Mouse (Mus musculus): ENCODE data around the gene Lrrc73. TPM values are rescaled to one million over a fixed set of nuclear protein-coding genes. Genes with fewer than 3 reads are reported as not detected.

Lrrc73 gene
- polyA plus RNA-seq, 1 experiment from 2014 or later = 0.89 TPM

- H3K27ac ChIP-seq (ENCODE audit: poor library complexity, severe bottlenecking) = peak overlapping the region; percentile 69; the same call in 1 of the 2 replicates
- H3K4me3 ChIP-seq = no peak overlapping the region
- WGBS = 79% methylated on average over 6 of the region's 6 CpGs
- H3K9me3 ChIP-seq (replicated peaks) = no peaks in the 10 kb centered on the region
- no peak overlapping the region for H3K4me2 ChIP-seq
- no peaks in the 10 kb centered on the region for H3K27me3 ChIP-seq (replicated peaks)
- H3K4me1 ChIP-seq (replicated peaks) = peaks cover 59% of the 10 kb centered on the region
- no peak for ATAC-seq (ENCODE audit: insufficient number of reproducible peaks, low FRiP score)
- peak overlapping the region; percentile 29; the same call in 1 of the 2 replicates for H3K9ac ChIP-seq
- peaks cover 75% of the 10 kb centered on the region for H3K36me3 ChIP-seq
These were observed 21.1 kb downstream of the Lrrc73 start for GRCm38 (mm10) chr17:46274465-46274864.

DNA sequence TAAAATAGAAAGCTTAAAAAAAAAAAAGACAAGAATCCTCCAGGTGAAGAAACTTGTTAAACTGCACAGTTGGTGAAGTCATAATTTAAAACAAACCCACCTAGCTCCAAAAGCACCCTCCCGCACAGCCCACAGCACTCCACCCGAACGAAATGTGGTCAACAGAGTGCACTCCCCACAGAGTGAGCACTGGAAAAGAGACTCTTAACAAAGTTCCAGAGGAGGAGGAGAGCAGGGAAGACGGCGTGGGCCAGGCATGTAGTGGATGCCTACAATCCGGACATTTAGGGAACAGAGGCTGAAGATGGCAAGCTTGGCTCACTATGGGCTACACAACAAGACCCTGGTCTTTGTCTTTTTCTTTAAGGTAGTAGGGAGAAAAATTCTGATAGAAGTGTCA, 21.7 kb downstream of the Lrrc73 start:
- H3K4me1 ChIP-seq (replicated peaks) = peaks cover 54% of the 10 kb centered on the region
- no peak overlapping the region for H3K4me3 ChIP-seq
- H3K9me3 ChIP-seq (replicated peaks) = no peaks in the 10 kb centered on the region
- H3K4me2 ChIP-seq = no peak overlapping the region
- no peak overlapping the region for H3K9ac ChIP-seq
- peaks cover 75% of the 10 kb centered on the region for H3K36me3 ChIP-seq
- H3K27ac ChIP-seq (ENCODE audit: poor library complexity, severe bottlenecking) = no peak overlapping the region
- WGBS = 87% methylated on average over 6 of the region's 6 CpGs
- H3K27me3 ChIP-seq (replicated peaks) = no peaks in the 10 kb centered on the region
- no peak for ATAC-seq (ENCODE audit: insufficient number of reproducible peaks, low FRiP score)

GRCm38 (mm10) chr17:46275506-46275905, 22.2 kb downstream of the Lrrc73 start:
- no peak overlapping the region for H3K4me2 ChIP-seq
- peaks cover 75% of the 10 kb centered on the region for H3K36me3 ChIP-seq
- H3K4me3 ChIP-seq = no peak overlapping the region
- no peak overlapping the region for H3K9ac ChIP-seq
- ATAC-seq (ENCODE audit: insufficient number of reproducible peaks, low FRiP score) = no peak
- H3K27ac ChIP-seq (ENCODE audit: poor library complexity, severe bottlenecking) = no peak overlapping the region
- H3K9me3 ChIP-seq (replicated peaks) = no peaks in the 10 kb centered on the region
- no peaks in the 10 kb centered on the region for H3K27me3 ChIP-seq (replicated peaks)
- 56% methylated on average over 10 of the region's 10 CpGs for WGBS
- peaks cover 52% of the 10 kb centered on the region for H3K4me1 ChIP-seq (replicated peaks)

DNA sequence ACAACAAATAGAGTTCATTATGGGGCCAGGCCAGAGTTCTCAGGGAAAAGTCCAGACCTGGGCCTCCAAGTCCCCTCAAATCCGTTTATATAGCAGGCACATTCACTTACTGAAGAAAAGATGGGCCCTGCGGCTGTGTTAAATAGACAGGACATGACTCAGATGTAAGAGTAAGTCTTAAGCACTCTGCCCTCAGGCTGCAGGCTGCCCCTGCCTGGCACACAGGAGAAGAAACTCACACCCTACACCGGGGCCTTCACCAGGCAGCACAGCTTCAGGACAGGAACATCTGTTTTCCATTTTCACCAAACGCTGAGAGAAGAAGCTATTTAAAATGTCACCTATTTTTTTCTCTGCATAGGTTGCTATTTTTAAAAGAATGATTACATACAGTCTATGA, 24.3 kb downstream of the Lrrc73 start:
- Histone ChIP-seq H3K36me3 (peaks cover 60% of the 10 kb centered on the region), H3K9ac (no peak overlapping the region), H3K9me3 (replicated peaks) (no peaks in the 10 kb centered on the region), H3K4me1 (replicated peaks) (peaks cover 56% of the 10 kb centered on the region), H3K4me3 (no peak overlapping the region), H3K4me2 (no peak overlapping the region), H3K27me3 (replicated peaks) (no peaks in the 10 kb centered on the region), H3K27ac (ENCODE audit: poor library complexity, severe bottlenecking) (no peak overlapping the region; the same call in 1 of the 2 replicates)
- WGBS = 65% methylated on average over 4 of the region's 4 CpGs
- no peak for ATAC-seq (ENCODE audit: insufficient number of reproducible peaks, low FRiP score)

GRCm38 (mm10) chr17:46278011-46278765, 24.9 kb downstream of the Lrrc73 start:
- H3K4me3 ChIP-seq = no peak overlapping the region
- H3K36me3 ChIP-seq = peaks cover 55% of the 10 kb centered on the region
- H3K9me3 ChIP-seq (replicated peaks) = no peaks in the 10 kb centered on the region
- no peaks in the 10 kb centered on the region for H3K27me3 ChIP-seq (replicated peaks)
- H3K9ac ChIP-seq = 0 out of 2 replicates have a peak overlapping the region, but pooled peaks have one; percentile 2
- peaks cover 50% of the 10 kb centered on the region for H3K4me1 ChIP-seq (replicated peaks)
- H3K4me2 ChIP-seq = no peak overlapping the region
- ATAC-seq (ENCODE audit: insufficient number of reproducible peaks, low FRiP score) = no peak
- H3K27ac ChIP-seq (ENCODE audit: poor library complexity, severe bottlenecking) = peak overlapping the region; percentile 45
- 83% methylated on average over 12 of the region's 12 CpGs for WGBS

- Histone ChIP-seq H3K4me2 (peak within 1 kb of the TSS; percentile 91), H3K9me3 (replicated peaks) (no peaks in the 10 kb centered on the region), H3K4me3 (peak within 1 kb of the TSS; percentile 83), H3K36me3 (peaks cover 31% of the 10 kb centered on the region), H3K9ac (peak within 1 kb of the TSS; percentile 88), H3K4me1 (replicated peaks) (peaks cover 27% of the 10 kb centered on the region), H3K27ac (ENCODE audit: poor library complexity, severe bottlenecking) (peak within 1 kb of the TSS; percentile 94), H3K27me3 (replicated peaks) (no peaks in the 10 kb centered on the region; the same call in 1 of the 2 replicates)
- WGBS = under 1% methylated on average over 37 of the region's 37 CpGs
- peak; percentile 97 for ATAC-seq (ENCODE audit: insufficient number of reproducible peaks, low FRiP score)
These were observed 29.3 kb downstream of the Lrrc73 start, which contains the start of gene Tjap1 for GRCm38 (mm10) chr17:46282483-46283123. TSS of gene Tjap1 (minus strand) at chr17:46283026.

DNA sequence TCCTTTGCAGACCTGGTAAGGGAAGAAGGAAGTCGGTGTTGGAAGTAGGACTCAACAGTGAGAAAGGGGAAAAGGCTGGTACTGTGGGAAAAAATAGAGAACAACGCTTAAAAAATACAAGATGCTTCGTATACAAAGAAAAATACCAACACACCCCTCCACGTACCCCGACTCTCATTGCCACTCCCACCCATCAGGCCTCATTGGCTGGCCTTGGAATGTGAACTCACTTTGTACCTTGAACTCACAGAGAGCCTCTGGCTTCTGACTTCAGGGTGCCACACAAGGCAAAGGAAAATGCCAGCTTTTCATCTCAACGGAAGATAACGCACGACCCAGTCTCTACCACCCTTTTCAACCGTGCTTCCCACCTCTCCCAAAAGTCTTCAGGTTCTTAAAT, 29.8 kb downstream of the Lrrc73 start:
- peaks cover 27% of the 10 kb centered on the region for H3K36me3 ChIP-seq
- H3K4me2 ChIP-seq = peak overlapping the region; percentile 91
- H3K9me3 ChIP-seq (replicated peaks) = no peaks in the 10 kb centered on the region
- H3K27ac ChIP-seq (ENCODE audit: poor library complexity, severe bottlenecking) = no peak overlapping the region
- H3K4me1 ChIP-seq (replicated peaks) = peaks cover 29% of the 10 kb centered on the region
- H3K9ac ChIP-seq = no peak overlapping the region
- 0 out of 2 replicates have a peak, but pooled peaks have one; percentile 4 for ATAC-seq (ENCODE audit: insufficient number of reproducible peaks, low FRiP score)
- WGBS = 19% methylated on average over 9 of the region's 9 CpGs
- no peaks in the 10 kb centered on the region; the same call in 1 of the 2 replicates for H3K27me3 ChIP-seq (replicated peaks)
- H3K4me3 ChIP-seq = peak overlapping the region; percentile 83

- WGBS = 82% methylated on average over 8 of the region's 8 CpGs
- peaks cover 20% of the 10 kb centered on the region for H3K36me3 ChIP-seq
- H3K27ac ChIP-seq (ENCODE audit: poor library complexity, severe bottlenecking) = no peak overlapping the region
- no peak overlapping the region for H3K4me3 ChIP-seq
- no peaks in the 10 kb centered on the region for H3K9me3 ChIP-seq (replicated peaks)
- H3K4me1 ChIP-seq (replicated peaks) = peaks cover 26% of the 10 kb centered on the region
- H3K4me2 ChIP-seq = no peak overlapping the region
- H3K27me3 ChIP-seq (replicated peaks) = no peaks in the 10 kb centered on the region; the same call in 1 of the 2 replicates
- no peak overlapping the region for H3K9ac ChIP-seq
- ATAC-seq (ENCODE audit: insufficient number of reproducible peaks, low FRiP score) = no peak
These were observed 30.6 kb downstream of the Lrrc73 start for GRCm38 (mm10) chr17:46283911-46284310.

GRCm38 (mm10) chr17:46284653-46285052, 31.3 kb downstream of the Lrrc73 start:
- peaks cover 24% of the 10 kb centered on the region for H3K4me1 ChIP-seq (replicated peaks)
- no peak for ATAC-seq (ENCODE audit: insufficient number of reproducible peaks, low FRiP score)
- no peak overlapping the region for H3K27ac ChIP-seq (ENCODE audit: poor library complexity, severe bottlenecking)
- peaks cover 12% of the 10 kb centered on the region for H3K36me3 ChIP-seq
- no peak overlapping the region for H3K4me2 ChIP-seq
- 67% methylated on average over 7 of the region's 7 CpGs for WGBS
- no peak overlapping the region for H3K9ac ChIP-seq
- H3K27me3 ChIP-seq (replicated peaks) = no peaks in the 10 kb centered on the region; the same call in 1 of the 2 replicates
- no peak overlapping the region for H3K4me3 ChIP-seq
- no peaks in the 10 kb centered on the region for H3K9me3 ChIP-seq (replicated peaks)

DNA sequence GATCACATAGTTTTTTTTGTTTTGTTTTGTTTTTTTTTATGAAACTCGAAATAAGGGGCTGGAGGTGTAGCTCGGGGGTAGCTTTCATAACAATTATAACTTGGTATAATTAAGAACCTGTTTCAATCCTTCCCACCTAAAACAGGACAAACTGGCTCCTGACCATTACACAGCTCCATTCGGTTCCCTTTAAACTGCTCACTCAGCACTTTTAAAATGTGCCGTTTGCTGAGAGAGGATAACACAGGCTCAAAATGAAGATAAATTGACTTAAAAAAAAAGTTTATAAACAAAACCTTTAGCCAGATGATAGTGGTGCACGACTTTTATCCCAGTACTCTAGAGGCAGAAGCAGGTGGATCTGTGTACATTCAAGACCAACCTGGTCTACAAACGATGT, 32.1 kb downstream of the Lrrc73 start:
- no peaks in the 10 kb centered on the region; the same call in 1 of the 2 replicates for H3K27me3 ChIP-seq (replicated peaks)
- H3K4me3 ChIP-seq = no peak overlapping the region
- peaks cover 24% of the 10 kb centered on the region for H3K4me1 ChIP-seq (replicated peaks)
- peaks cover 5% of the 10 kb centered on the region for H3K36me3 ChIP-seq
- H3K4me2 ChIP-seq = no peak overlapping the region
- H3K9ac ChIP-seq = no peak overlapping the region
- no peak for ATAC-seq (ENCODE audit: insufficient number of reproducible peaks, low FRiP score)
- no peak overlapping the region for H3K27ac ChIP-seq (ENCODE audit: poor library complexity, severe bottlenecking)
- no peaks in the 10 kb centered on the region for H3K9me3 ChIP-seq (replicated peaks)
- WGBS = 54% methylated on average over 6 of the region's 6 CpGs

DNA sequence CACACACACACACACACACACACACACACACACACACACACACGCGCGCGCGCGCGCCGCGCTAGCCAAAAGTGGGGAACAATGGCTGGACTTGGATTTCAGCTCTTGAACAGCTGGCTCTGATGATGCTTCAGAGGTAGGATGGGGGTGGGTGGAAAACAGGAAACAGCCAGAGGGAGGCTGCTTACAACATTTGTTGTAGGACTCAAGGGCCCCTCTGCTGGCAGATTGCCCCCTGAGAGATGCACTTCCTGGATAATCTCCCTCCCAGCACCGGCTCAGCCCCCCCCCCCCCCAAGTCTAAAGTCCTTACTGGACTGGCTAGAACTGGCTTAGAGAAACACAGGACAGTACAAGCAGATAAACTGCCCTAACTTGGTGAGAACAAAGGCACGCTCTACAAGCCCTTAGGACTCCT, 34.4 kb downstream of the Lrrc73 start:
- Histone ChIP-seq H3K4me1 (replicated peaks) (peaks cover 11% of the 10 kb centered on the region; the same call in 1 of the 2 replicates), H3K36me3 (no peaks in the 10 kb centered on the region), H3K27ac (ENCODE audit: poor library complexity, severe bottlenecking) (no peak overlapping the region), H3K27me3 (replicated peaks) (peaks cover 5% of the 10 kb centered on the region; the same call in 1 of the 2 replicates), H3K9me3 (replicated peaks) (no peaks in the 10 kb centered on the region), H3K4me2 (no peak overlapping the region), H3K9ac (no peak overlapping the region), H3K4me3 (no peak overlapping the region)
- peak; percentile 63 for ATAC-seq (ENCODE audit: insufficient number of reproducible peaks, low FRiP score)
- WGBS = 48% methylated on average over 11 of the region's 11 CpGs
